Mouse (Mus musculus) lung, adult 2 months (tissue): ENCODE measurements around the gene Gnl3. TPM values are rescaled to one million over a fixed set of nuclear protein-coding genes. Genes with fewer than 3 reads are reported as not detected.

ENCODE experiments used
- DNase-seq: peaks from one replicate; pipeline ENCODE4 v3.0.0; 2022
- H3K4me1 ChIP-seq: fragments of 200-500 bp; 2 replicates; pipeline ENCODE4 v1.6.1; 2011; ENCODE audit warnings: low read length; ENCODE audit not compliant: control insufficient read depth, insufficient read depth
- H3K4me3 ChIP-seq: fragments of 200-500 bp; replicated peaks from 2 replicates; pipeline ENCODE3; 2011; ENCODE audit warnings: low read depth, mild to moderate bottlenecking, control low read depth, low read length; ENCODE audit errors: extremely low read depth
- CTCF ChIP-seq: fragments of 200-500 bp; IDR thresholded peaks from 2 replicates; pipeline ENCODE4 v1.5.1; 2011; ENCODE audit warnings: mild to moderate bottlenecking, low read length, control low read depth; ENCODE audit not compliant: insufficient read depth
- POLR2A ChIP-seq: fragments of 200-500 bp; IDR thresholded peaks from 2 replicates; pipeline ENCODE4 v1.6.1; 2011; ENCODE audit warnings: low read depth, mild to moderate bottlenecking, control low read depth, low read length, borderline replicate concordance; ENCODE audit errors: extremely low read depth
- WGBS: fragments of 180-500 bp; shearing (Covaris S2); methylation state at CpG from one replicate; pipeline ENCODE4 v1.1.7; 2018; 5-methylcytosine and 5-hydroxymethylcytosine counted together
- polyA plus RNA-seq: library from polyadenylated mRNA; depleted of rRNA; stranded (reverse); fragments of >200 nt; gene quantifications from 2 replicates; pipeline ENCODE4 v1.2.3, GENCODE M21; 2012; rRNA removed

Gene Gnl3
- polyA plus RNA-seq, 1 experiment = 13.2 TPM

DNA sequence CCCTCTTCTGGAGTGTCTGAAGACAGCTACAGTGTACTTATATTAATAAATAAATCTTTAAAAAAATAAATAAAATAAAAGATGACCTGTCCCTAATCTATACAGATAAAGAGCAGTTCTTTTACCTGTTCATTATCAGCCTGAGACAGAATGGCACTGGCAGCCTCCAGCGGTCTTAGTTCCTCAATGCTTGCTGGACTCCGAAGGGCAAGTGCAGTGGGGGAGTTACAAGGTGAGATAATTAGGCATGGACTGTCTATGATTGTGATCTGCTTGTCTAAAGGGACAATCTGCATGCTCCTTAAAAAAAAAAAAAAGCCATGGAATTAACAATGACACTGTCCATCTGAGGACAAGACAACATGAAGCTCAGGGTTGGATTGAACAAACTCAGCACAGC lies 5.0 kb downstream of the Gnl3 start:
- no peak for DNase-seq
- 94% methylated on average over 2 of the region's 2 CpGs for WGBS
- TF ChIP-seq CTCF = no peak
- TF ChIP-seq POLR2A = no peak
- Histone ChIP-seq H3K4me1 (no peaks in the 10 kb centered on the region), H3K4me3 (no peak overlapping the region)

DNA sequence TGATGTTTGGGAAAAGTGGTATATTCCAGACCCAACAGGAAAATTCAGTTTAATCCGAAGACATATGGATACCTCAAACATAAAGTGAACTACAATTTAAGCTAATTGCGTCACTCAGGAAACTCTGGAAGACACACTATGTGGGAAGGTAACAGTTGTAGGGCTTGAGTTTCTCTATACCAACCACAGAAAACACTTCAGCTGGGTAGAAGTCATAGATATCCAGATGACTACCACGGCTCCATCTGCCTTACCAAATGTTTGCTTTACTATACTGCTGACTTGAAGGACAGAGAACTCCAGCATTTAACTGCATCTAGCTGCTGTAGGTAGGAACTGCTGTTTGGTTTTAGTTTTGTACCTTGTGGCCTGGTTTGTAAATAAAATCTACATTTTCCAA lies 7.4 kb downstream of the Gnl3 start:
- TF ChIP-seq POLR2A = no peak
- no peak for TF ChIP-seq CTCF
- WGBS = 91% methylated on average over 3 of the region's 3 CpGs
- H3K4me1 ChIP-seq = no peaks in the 10 kb centered on the region
- H3K4me3 ChIP-seq = no peak overlapping the region
- no peak for DNase-seq

GRCm38 (mm10) chr14:31006779-31007178 lies 12.2 kb downstream of the Gnl3 start:
- Histone ChIP-seq H3K4me1 (no peaks in the 10 kb centered on the region), H3K4me3 (no peak overlapping the region)
- 81% methylated on average over 5 of the region's 5 CpGs for WGBS
- DNase-seq = no peak
- TF ChIP-seq CTCF (no peak), POLR2A (no peak)

DNA sequence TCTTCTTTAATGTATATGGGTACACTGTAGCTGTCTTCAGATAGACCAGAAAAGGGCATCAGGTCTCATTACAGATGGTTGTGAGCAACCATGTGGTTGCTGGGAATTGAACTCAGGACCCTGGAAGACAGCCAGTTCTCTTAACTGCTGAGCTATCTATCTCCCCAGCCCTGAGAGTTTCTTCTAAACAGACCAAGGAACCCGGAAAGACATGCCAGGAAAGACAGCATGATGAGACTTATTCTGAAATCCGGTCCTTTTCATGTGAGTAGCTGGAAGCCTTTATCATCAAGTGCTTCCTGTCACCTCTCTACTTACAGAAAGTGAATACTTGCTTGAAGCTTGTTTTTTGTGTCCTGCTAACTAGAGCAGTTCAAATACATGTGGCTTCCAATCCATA lies 14.4 kb downstream of the Gnl3 start:
- peaks cover 3% of the 10 kb centered on the region; the same call in 1 of the 2 replicates for H3K4me1 ChIP-seq
- no peak overlapping the region for H3K4me3 ChIP-seq
- no peak for TF ChIP-seq CTCF
- no peak for TF ChIP-seq POLR2A
- WGBS = 47% methylated on average over 2 of the region's 2 CpGs
- no peak for DNase-seq

DNA sequence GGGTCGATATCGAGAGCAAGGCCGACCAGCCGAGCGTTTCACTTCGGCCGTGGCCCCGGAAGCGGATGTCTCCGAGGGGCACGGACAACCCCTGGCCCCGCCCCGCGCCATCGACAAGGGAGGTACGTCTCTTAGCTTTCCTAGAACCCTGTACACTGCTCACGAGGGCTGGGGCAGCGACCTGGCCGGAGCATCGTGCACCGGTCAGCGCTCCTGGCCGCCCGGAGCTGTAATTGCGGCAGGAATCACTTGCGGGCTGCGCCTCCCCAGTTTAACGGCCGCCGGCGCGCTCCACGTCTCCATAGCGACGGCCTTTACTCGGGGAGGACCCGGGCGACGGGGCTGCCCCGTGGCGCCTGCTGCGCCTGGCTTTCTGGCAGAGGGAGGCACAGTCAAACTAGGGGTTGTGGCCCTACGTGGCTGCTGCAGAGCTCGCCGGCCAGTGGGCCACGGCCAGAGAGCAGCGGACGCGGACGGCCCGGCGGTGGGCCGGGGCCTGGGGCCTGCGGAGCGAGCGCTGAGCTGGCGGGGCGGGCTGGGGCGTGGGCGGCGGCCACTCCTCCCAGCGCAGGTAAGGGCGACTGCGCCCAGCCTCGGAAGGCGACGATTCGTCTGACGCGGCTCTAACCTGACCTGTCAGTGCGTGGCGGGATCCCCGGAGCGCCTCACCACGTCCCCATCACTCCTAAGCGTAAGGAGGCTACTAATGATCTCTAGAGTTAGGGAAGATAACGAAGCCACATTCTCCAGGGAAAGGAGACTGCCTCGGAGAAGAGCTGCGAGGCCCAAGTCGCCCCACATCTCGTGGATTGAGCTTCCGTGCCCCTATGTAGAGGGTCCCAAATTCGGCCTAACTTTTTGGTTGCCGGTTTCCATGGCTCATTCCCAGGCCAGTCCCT lies 17.4 kb downstream of the Gnl3 start, which contains the start of the genes Glt8d1 and Spcs1:
Glt8d1 (plus strand) TSS at position 94 of the 899 bp plus-strand sequence.
Spcs1 (minus strand) TSS at position 366 of the 899 bp plus-strand sequence.
- peak within 1 kb of the TSS; percentile 100 for H3K4me3 ChIP-seq
- WGBS = under 1% methylated on average over 84 of the region's 84 CpGs
- DNase-seq = peak; percentile 95
- no peak for TF ChIP-seq CTCF
- TF ChIP-seq POLR2A = peak; percentile 91
- H3K4me1 ChIP-seq = peaks cover 3% of the 10 kb centered on the region; the same call in 1 of the 2 replicates

GRCm38 (mm10) chr14:31000816-31001306 lies 18.1 kb downstream of the Gnl3 start:
- DNase-seq = no peak
- WGBS = under 1% methylated on average over 21 of the region's 21 CpGs
- H3K4me1 ChIP-seq = peaks cover 3% of the 10 kb centered on the region; the same call in 1 of the 2 replicates
- peak overlapping the region; percentile 100 for H3K4me3 ChIP-seq
- TF ChIP-seq CTCF = no peak
- no peak for TF ChIP-seq POLR2A

DNA sequence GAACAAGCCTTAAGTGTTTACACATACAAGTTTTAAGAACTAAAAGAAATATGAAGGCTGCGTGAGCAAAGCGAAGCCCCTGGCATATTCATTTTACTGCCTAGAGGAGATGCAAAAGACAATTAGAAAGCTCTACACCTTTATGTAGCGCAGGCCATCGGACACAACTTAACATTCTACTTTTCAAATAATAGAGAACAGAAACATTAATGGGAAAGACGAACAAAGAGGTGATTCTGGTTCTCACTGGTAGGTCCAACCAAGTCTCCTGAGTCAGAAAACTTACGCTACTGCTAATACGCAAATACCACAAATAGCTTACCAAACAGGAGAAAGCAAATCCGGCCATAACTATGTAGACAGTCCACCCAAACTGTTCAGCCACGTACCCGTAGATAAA lies 18.6 kb downstream of the Gnl3 start:
- DNase-seq = no peak
- peak overlapping the region; percentile 11 for H3K4me3 ChIP-seq
- WGBS = 41% methylated on average over 10 of the region's 10 CpGs
- TF ChIP-seq POLR2A = no peak
- TF ChIP-seq CTCF = no peak
- peaks cover 3% of the 10 kb centered on the region; the same call in 1 of the 2 replicates for H3K4me1 ChIP-seq

DNA sequence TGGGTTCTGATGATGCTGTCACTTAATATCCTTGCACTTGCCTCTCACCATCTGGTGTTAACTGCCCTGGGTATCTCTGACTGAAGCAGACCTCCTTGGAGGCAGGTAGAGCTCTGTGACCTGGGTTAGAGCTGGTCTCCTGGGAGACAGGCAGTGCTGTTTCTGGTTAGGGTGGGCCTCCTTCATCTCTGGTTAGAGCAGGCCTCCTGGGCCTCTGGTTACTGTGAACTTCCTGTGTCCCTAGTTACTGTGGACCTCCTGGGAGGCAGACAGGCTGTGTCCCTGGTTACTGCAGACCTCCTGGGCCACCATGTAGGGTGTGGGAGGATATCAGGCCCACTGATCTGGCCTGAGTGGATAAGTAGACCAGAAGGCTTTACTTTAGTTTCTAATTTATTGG lies 22.5 kb downstream of the Gnl3 start:
- DNase-seq = no peak
- Histone ChIP-seq H3K4me3 (no peak overlapping the region), H3K4me1 (peaks cover 3% of the 10 kb centered on the region; the same call in 1 of the 2 replicates)
- TF ChIP-seq POLR2A = no peak
- TF ChIP-seq CTCF = no peak

- WGBS = 70% methylated on average over 3 of the region's 3 CpGs
- DNase-seq = no peak
- Histone ChIP-seq H3K4me3 (no peak overlapping the region), H3K4me1 (no peaks in the 10 kb centered on the region)
- TF ChIP-seq CTCF (no peak), POLR2A (no peak)
Observed at GRCm38 (mm10) chr14:30976222-30976621, 42.7 kb downstream of the Gnl3 start.

- H3K4me3 ChIP-seq = no peak overlapping the region
- TF ChIP-seq POLR2A = no peak
- TF ChIP-seq CTCF = no peak
- no peak for DNase-seq
- H3K4me1 ChIP-seq = no peaks in the 10 kb centered on the region
- WGBS = 65% methylated on average over 6 of the region's 6 CpGs
Observed at GRCm38 (mm10) chr14:30974204-30974603, 44.7 kb downstream of the Gnl3 start.

Other genes starting within 250 kb of the Gnl3 start
- 40.6 and 43.7 TPM in 2 replicates for gene Tmem110, start 193.6 kb downstream of the Gnl3 start, polyA plus RNA-seq
- gene Mustn1, start 140.0 kb downstream of the Gnl3 start, polyA plus RNA-seq = 44.8 and 50.3 TPM in 2 replicates
- 37.7 and 43.4 TPM in 2 replicates for gene Itih4, start 132.7 kb downstream of the Gnl3 start, polyA plus RNA-seq
- gene Itih3, start 95.4 kb downstream of the Gnl3 start, polyA plus RNA-seq = 0.87 and 1.1 TPM in 2 replicates
- gene Itih1, start 75.9 kb downstream of the Gnl3 start, polyA plus RNA-seq = 1.1 and 1.4 TPM in 2 replicates
- 3.6 and 3.8 TPM in 2 replicates for gene Nek4, start 67.8 kb downstream of the Gnl3 start, polyA plus RNA-seq
- gene Glt8d1, start 17.8 kb downstream of the Gnl3 start, polyA plus RNA-seq = 17.2 and 21.6 TPM in 2 replicates
- 92.6 and 173 TPM in 2 replicates for gene Spcs1, start 17.5 kb downstream of the Gnl3 start, polyA plus RNA-seq
- gene Pbrm1, start within 50 bp of the Gnl3 start, polyA plus RNA-seq = 12.8 and 14.7 TPM in 2 replicates
- gene Smim4, start 109.8 kb upstream of the Gnl3 start, polyA plus RNA-seq = 58.1 and 70.0 TPM in 2 replicates
- gene Nt5dc2, start 111.9 kb upstream of the Gnl3 start, polyA plus RNA-seq = 147 and 266 TPM in 2 replicates
- gene Stab1, start 149.5 kb upstream of the Gnl3 start, polyA plus RNA-seq = 114 and 136 TPM in 2 replicates
- 25.4 and 32.2 TPM in 2 replicates for gene Tnnc1, start 189.2 kb upstream of the Gnl3 start, polyA plus RNA-seq
- gene Nisch, start 197.8 kb upstream of the Gnl3 start, polyA plus RNA-seq = 412 and 458 TPM in 2 replicates
- 95.9 and 109 TPM in 2 replicates for gene Sema3g, start 198.7 kb upstream of the Gnl3 start, polyA plus RNA-seq
- gene Phf7, start 232.2 kb upstream of the Gnl3 start, polyA plus RNA-seq = 4.8 and 5.4 TPM in 2 replicates
- gene Bap1, start 232.3 kb upstream of the Gnl3 start, polyA plus RNA-seq = 43.9 and 48.3 TPM in 2 replicates